Mouse (Mus musculus): Measurements from ENCODE around the gene Prss16. TPM values are rescaled to one million over a fixed set of nuclear protein-coding genes. Genes with fewer than 3 reads are reported as not detected.

Prss16 gene
- polyA plus RNA-seq, 1 experiment, result 10.0 TPM

DNA sequence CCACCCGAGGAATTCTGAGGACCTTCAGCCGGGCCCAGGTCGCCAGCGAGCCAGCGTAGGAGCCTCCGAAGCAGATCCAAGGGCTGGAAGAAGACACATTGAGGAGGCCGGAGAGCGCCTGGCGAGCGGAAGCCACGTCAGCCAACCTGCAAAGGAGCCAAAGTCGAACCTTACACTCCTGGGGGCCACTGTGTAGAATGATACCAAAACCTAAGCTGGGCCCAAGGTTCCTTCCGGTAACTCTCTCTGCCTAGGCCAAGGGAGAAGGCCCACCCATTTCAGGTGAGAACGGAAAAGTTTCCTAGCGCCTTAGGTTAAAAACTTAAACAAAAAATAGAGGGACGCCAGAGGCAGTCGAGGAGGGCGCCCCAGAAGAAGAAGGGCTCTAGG, 2.4 kb downstream of the Prss16 start:
- WGBS, result 18% methylated on average over 18 of the region's 18 CpGs
- peak overlapping the region; percentile 0 for H3K4me3 ChIP-seq (replicated peaks; ENCODE audit: control insufficient read depth, low read depth, low read length)
- TF ChIP-seq CTCF (IDR thresholded peaks at IDR 0.05; ENCODE audit: control insufficient read depth, insufficient read depth, low read length) (no peak), POLR2A (IDR thresholded peaks at IDR 0.05; ENCODE audit: borderline replicate concordance, control insufficient read depth, low read depth, low read length) (no peak)

DNA sequence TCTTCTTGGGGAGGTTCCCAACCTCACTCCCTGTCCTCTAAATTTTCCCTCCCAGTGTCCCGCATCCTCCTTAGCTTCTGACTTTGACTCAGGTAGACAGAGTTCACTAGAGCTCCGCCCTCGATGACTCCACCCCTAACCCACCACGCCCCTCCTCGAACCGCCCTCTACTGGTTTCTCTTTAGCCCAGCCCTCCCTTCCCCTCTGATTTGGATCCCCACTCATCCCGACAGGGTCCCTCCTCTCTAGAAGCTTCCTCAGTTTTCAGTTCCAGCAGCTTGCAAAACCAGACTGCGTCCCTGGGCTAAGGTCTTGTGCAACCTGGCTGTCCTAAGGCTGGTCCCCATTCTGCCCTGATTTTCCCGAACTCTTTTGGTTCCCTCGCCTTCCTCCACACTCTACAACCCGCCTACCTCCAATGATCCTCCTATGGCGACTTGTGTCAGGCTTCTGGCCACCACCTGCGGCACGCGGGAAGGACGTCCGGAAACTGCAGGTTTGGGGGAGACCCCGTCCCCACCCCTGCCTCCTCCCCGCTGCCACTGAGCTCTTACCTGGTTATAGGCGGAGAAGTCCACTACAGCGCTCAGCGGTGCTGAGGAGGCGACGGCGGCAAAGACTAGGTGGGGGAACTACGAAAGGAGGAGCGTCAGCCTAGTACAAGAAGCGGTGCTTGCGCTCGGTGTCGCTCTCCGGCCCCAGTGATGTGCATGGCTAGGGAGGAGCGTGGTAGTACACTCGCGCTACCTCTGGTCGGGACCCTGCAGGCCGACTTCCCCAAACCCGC, 3.0 kb downstream of the Prss16 start:
- peak overlapping the region; percentile 68 for H3K27ac ChIP-seq (ENCODE audit: control insufficient read depth, insufficient read depth, low read depth, low read length, poor library complexity)
- TF ChIP-seq POLR2A (IDR thresholded peaks at IDR 0.05; ENCODE audit: borderline replicate concordance, control insufficient read depth, low read depth, low read length), result peak; percentile 31; the same call in 1 of the 2 replicates
- TF ChIP-seq CTCF (IDR thresholded peaks at IDR 0.05; ENCODE audit: control insufficient read depth, insufficient read depth, low read length), result 0 out of 2 replicates have a peak, but pooled peaks have one; percentile 4
- peak overlapping the region; percentile 60 for H3K4me3 ChIP-seq (replicated peaks; ENCODE audit: control insufficient read depth, low read depth, low read length)
- WGBS, result 1% methylated on average over 38 of the region's 38 CpGs
- peaks cover 5% of the 10 kb centered on the region; the same call in 1 of the 2 replicates for H3K4me1 ChIP-seq (ENCODE audit: control insufficient read depth, insufficient read depth, low read length)

More for the DNA sequence above, 2.4 kb downstream of the Prss16 start:
- peaks cover 5% of the 10 kb centered on the region; the same call in 1 of the 2 replicates for H3K4me1 ChIP-seq (ENCODE audit: control insufficient read depth, insufficient read depth, low read length)
- H3K27ac ChIP-seq (ENCODE audit: control insufficient read depth, insufficient read depth, low read depth, low read length, poor library complexity), result no peak overlapping the region

DNA sequence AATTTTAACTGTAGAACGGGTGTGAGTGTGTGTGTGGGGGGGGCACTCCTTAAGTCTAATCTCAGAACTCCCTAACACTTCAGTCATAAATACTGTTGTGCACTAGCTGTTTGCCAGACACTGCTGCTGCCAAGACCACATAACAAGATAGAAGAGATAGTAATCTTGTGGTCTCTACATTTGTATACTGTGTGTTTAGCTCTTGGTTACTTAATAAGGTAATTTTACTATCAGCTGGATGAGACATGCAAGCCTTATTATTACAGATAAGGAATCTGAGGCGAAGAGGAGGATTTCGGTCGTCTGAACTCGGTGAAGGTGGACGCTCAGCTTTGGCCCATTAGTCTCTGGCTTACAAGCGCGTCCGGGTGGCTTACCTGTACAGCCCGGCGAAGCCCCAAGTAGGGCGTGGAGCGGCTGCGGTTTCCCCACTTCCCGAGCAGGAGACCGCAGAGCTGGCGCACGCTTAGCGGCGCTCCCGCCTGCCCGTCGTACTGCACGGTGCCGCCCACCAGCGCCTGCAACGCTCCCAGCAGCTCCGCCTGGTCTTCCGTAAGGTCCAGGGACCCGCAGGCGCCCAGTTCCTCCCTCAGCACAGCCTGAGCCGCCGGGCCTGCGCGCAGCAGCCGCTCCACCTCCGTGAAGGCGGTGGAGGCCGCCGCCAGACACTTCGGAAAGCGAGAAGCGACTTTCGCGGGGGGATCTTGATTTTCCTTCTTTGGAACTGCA, 3.8 kb downstream of the Prss16 start:
- TF ChIP-seq CTCF (IDR thresholded peaks at IDR 0.05; ENCODE audit: control insufficient read depth, insufficient read depth, low read length) (no peak), POLR2A (IDR thresholded peaks at IDR 0.05; ENCODE audit: borderline replicate concordance, control insufficient read depth, low read depth, low read length) (no peak)
- under 1% methylated on average over 45 of the region's 45 CpGs for WGBS
- Histone ChIP-seq H3K4me1 (ENCODE audit: control insufficient read depth, insufficient read depth, low read length) (peaks cover 8% of the 10 kb centered on the region; the same call in 1 of the 2 replicates), H3K4me3 (replicated peaks; ENCODE audit: control insufficient read depth, low read depth, low read length) (peak overlapping the region; percentile 60), H3K27ac (ENCODE audit: control insufficient read depth, insufficient read depth, low read depth, low read length, poor library complexity) (peak overlapping the region; percentile 68)

DNA sequence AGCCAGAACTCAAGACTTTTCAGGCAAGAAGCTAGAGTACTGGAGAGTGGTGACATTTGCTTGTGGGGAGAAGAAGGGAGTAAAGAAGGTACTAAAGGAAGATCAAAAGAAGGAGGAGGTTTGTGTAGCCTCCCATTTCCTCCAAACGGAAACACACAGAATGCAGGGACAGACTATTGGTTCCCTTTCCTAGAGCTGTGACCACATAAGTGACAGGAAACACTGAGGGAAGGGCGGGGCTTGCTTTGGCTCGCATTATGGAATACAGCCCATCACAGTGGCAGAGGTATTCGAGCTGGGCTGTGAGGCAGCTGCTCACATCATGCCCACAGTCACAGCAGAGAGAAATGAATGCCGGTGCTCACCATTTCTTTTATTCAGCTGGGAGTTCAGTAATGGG, 7.7 kb downstream of the Prss16 start:
- 0% methylated on average over 5 of the region's 5 CpGs for WGBS
- Histone ChIP-seq H3K27ac (ENCODE audit: control insufficient read depth, insufficient read depth, low read depth, low read length, poor library complexity) (no peak overlapping the region; the same call in 1 of the 2 replicates), H3K4me1 (ENCODE audit: control insufficient read depth, insufficient read depth, low read length) (peaks cover 9% of the 10 kb centered on the region; the same call in 1 of the 2 replicates), H3K4me3 (replicated peaks; ENCODE audit: control insufficient read depth, low read depth, low read length) (no peak overlapping the region)
- TF ChIP-seq POLR2A (IDR thresholded peaks at IDR 0.05; ENCODE audit: borderline replicate concordance, control insufficient read depth, low read depth, low read length) (no peak), CTCF (IDR thresholded peaks at IDR 0.05; ENCODE audit: control insufficient read depth, insufficient read depth, low read length) (no peak)

DNA sequence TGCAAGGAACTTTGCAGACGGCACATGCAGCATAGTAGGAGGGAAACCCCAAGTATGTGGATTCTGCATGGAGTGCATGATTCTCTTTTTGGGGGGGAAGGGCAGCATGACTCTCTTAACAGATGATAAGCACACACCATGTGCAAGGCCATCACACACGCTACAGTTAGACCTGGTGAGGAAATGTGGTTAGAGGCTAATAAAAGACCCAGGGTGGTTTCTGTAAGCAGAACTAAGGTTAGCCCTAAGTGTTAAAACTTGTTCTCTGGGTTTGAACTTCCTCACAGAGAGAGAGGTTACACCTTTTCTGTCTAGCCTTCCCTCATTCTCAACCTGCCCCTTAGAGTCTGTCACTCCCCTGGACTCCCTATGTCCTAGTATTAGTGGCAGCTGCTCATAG, 8.2 kb downstream of the Prss16 start:
- Histone ChIP-seq H3K4me3 (replicated peaks; ENCODE audit: control insufficient read depth, low read depth, low read length) (no peak overlapping the region), H3K27ac (ENCODE audit: control insufficient read depth, insufficient read depth, low read depth, low read length, poor library complexity) (no peak overlapping the region; the same call in 1 of the 2 replicates), H3K4me1 (ENCODE audit: control insufficient read depth, insufficient read depth, low read length) (peaks cover 9% of the 10 kb centered on the region; the same call in 1 of the 2 replicates)
- WGBS, result 6% methylated on average over 2 of the region's 2 CpGs
- TF ChIP-seq POLR2A (IDR thresholded peaks at IDR 0.05; ENCODE audit: borderline replicate concordance, control insufficient read depth, low read depth, low read length), result no peak
- no peak for TF ChIP-seq CTCF (IDR thresholded peaks at IDR 0.05; ENCODE audit: control insufficient read depth, insufficient read depth, low read length)

DNA sequence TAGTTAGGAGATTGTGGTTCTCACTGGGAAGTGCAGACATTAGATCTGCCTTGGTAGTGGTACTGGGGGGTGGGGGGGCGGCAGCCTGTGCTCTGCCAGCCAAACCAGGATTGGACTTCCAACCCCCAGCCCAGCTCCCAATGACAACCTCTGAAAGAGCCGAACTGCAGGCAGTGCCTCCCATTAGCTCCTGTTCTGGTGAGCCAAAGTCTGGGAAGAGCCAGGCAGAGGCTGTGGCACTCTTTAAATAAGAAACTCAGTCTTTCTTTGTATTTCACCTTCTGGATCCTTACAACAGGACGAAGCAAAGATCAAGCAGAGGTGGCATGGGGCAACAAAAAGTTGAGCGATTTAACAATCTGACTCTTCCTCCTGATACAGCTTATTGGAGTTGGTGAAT, 10.4 kb downstream of the Prss16 start:
- no peak overlapping the region for H3K4me3 ChIP-seq (replicated peaks; ENCODE audit: control insufficient read depth, low read depth, low read length)

DNA sequence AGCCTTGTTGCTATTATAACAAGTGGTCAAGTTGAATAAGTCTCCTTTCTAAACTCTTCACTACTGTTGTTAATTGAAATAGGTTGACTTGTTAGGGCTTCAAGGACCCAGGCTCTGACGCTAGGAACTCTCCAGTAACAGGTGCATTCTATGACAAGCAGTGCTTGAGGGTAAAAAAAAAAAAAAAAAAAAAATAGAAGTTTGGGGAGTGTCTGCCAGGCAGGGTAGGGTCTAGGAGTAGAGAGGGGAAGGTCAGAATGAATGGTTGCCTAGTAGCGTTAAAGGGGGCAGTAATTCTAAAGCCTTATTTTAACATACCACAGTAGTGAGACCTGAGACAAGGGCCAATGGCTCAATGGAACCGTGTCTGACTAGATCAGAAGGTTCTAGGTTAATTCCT, 11.1 kb downstream of the Prss16 start:
- 55% methylated on average over 3 of the region's 3 CpGs for WGBS
- H3K4me1 ChIP-seq (ENCODE audit: control insufficient read depth, insufficient read depth, low read length), result peaks cover 8% of the 10 kb centered on the region; the same call in 1 of the 2 replicates
- TF ChIP-seq CTCF (IDR thresholded peaks at IDR 0.05; ENCODE audit: control insufficient read depth, insufficient read depth, low read length), result no peak
- TF ChIP-seq POLR2A (IDR thresholded peaks at IDR 0.05; ENCODE audit: borderline replicate concordance, control insufficient read depth, low read depth, low read length), result no peak
- no peak overlapping the region for H3K4me3 ChIP-seq (replicated peaks; ENCODE audit: control insufficient read depth, low read depth, low read length)
- no peak overlapping the region for H3K27ac ChIP-seq (ENCODE audit: control insufficient read depth, insufficient read depth, low read depth, low read length, poor library complexity)

More for the DNA sequence above, 10.4 kb downstream of the Prss16 start:
- TF ChIP-seq CTCF (IDR thresholded peaks at IDR 0.05; ENCODE audit: control insufficient read depth, insufficient read depth, low read length), result no peak
- TF ChIP-seq POLR2A (IDR thresholded peaks at IDR 0.05; ENCODE audit: borderline replicate concordance, control insufficient read depth, low read depth, low read length), result no peak
- H3K4me1 ChIP-seq (ENCODE audit: control insufficient read depth, insufficient read depth, low read length), result peaks cover 8% of the 10 kb centered on the region; the same call in 1 of the 2 replicates
- no peak overlapping the region for H3K27ac ChIP-seq (ENCODE audit: control insufficient read depth, insufficient read depth, low read depth, low read length, poor library complexity)
- 71% methylated on average over 4 of the region's 4 CpGs for WGBS

DNA sequence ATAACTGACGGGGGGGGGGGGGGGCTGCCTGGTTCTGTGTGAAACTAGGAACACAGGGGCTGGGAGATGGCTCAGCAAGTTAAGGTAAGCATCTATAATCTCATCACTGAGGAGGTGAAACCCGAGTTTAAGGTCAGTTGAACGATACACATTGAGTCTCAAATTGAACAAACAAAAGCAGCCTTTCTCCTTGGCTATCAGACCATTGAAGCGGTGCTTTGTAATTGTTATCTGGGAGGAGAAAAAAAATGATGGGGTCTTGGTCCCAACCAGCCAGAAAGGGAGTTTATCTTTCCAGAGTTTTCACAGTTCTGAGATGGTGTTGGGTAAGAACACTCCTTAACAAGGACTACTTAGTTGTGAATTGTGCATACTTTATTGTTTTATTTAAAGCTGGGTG, 11.7 kb downstream of the Prss16 start:
- H3K27ac ChIP-seq (ENCODE audit: control insufficient read depth, insufficient read depth, low read depth, low read length, poor library complexity), result no peak overlapping the region
- H3K4me3 ChIP-seq (replicated peaks; ENCODE audit: control insufficient read depth, low read depth, low read length), result no peak overlapping the region
- no peak for TF ChIP-seq CTCF (IDR thresholded peaks at IDR 0.05; ENCODE audit: control insufficient read depth, insufficient read depth, low read length)
- TF ChIP-seq POLR2A (IDR thresholded peaks at IDR 0.05; ENCODE audit: borderline replicate concordance, control insufficient read depth, low read depth, low read length), result no peak
- H3K4me1 ChIP-seq (ENCODE audit: control insufficient read depth, insufficient read depth, low read length), result peaks cover 5% of the 10 kb centered on the region; the same call in 1 of the 2 replicates
- 17% methylated on average over 4 of the region's 4 CpGs for WGBS

All from bone marrow, adult 2 months (tissue).